Mouse (Mus musculus) spleen, postnatal 14 days (tissue): ENCODE data around the gene Adgrg6.

Experiments
- DNase-seq, 2 experiments: peaks; one replicate each; pipeline ENCODE4 v3.0.0; 2021 to 2022; ENCODE audit warnings: low spot score in 2 of 2

The Adgrg6 gene

DNA sequence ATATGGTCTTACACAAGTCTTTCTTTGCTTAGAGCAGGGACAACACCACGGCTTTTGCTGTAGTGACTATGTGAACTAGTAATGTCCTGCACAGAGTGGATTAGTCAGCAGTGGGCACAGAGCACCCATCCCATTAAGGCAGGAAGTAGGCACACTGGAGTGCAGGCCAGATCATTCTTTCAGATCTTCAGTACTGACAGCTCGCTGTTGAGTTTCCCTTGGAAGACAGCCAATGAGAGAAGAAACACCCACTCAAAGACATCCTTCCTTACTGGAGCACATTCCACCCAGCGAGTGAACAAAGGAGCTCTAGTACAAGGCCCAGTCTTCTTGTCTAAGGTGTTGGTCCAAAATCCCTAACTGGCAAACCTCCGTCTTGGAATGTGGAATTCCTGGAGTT, 53.6 kb downstream of the Adgrg6 start:
- DNase-seq = no peak

DNA sequence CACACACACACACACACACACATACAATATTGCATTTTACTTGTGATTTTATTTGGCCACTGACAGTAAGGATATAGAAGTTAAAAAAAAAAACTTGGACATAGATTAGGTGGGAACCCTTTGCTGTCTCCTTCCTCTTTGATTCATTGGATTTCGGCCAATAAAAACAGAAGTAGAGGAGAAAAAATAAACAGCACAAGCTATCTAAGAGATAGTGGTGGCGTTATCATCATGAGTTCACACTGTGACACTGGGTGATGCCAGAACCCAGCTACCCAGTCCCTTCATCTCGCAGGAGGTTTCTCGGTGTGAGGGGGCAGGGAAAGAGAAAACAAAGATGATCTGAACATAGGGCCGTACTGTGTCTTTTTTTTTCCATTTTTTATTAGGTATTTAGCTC, 62.2 kb downstream of the Adgrg6 start:
- no peak for DNase-seq

DNA sequence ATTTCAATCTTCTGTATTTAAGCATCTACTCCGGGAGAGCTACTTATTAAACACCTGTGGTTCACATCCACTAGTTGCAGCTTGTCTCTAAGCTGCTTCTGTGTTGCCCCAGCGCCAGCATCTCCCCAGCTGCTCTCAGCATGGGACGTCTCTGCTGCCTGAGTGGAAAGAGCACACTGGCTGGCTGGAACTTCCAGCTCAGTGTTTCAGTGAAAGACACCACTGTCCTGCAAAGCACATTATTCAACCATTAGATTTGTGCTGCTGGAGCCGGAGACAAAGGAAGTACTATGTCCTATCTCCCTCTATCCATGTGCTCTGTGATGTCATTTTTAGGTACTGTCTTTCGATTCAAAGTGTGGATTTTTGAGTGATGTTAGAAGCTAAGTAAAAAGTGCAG, 63.0 kb downstream of the Adgrg6 start:
- no peak for DNase-seq

DNA sequence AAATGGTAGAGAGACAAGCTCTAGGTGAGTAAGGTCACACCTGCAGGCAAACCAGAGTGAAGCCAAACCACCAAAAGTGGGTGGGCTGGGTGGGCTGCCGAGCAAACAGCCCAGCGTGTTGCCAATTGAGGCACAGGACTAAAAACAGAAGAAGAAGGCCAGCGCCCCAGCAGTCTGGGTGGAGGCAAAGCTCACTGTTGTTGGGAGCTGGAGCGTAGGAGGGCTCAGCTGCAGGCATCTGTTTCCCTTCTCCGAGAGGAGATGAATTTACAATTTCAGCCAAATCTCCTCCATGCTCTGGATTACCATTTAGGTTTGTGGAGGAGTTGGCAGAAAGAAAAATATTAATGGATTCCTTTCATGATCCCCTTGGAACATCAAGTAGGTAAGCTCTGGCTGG, 64.5 kb downstream of the Adgrg6 start:
- DNase-seq = no peak

DNA sequence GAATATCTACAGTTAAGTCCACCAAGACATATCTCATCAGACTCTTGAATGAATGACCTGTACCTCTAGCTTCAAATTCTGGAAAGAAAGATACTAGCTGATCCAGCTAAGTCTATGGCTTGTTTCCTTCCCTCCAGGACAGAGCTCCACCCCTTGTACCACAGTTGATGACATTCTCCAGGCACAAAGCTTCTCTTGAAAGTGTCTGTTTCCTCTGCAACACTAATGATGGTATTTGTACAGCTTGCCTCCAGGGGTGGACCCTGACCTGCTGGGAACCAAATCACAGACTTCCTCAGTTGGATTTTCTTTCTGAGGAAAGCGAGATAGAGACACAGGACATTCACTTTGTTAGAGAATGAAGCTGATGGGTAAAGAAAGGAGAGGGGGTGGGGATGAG, 69.1 kb downstream of the Adgrg6 start:
- no peak for DNase-seq

DNA sequence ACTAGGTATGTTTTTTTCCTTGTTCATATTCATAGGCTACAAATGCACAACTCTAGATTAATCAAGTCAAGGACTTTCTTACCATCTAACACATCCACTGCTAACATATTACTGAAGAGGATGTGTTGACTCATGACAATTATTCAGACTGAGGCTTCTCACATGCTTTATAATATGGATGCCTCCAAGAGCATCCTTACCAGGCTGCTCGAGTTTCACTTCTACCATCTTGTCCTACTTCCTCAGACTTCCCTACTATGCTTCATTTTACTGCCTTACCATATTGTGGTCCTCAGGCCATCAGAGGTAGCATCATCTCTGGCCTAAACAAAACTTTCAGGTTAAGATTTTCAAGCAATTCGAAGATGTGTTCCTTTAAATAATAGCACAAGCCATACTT, 69.8 kb downstream of the Adgrg6 start:
- no peak for DNase-seq

DNA sequence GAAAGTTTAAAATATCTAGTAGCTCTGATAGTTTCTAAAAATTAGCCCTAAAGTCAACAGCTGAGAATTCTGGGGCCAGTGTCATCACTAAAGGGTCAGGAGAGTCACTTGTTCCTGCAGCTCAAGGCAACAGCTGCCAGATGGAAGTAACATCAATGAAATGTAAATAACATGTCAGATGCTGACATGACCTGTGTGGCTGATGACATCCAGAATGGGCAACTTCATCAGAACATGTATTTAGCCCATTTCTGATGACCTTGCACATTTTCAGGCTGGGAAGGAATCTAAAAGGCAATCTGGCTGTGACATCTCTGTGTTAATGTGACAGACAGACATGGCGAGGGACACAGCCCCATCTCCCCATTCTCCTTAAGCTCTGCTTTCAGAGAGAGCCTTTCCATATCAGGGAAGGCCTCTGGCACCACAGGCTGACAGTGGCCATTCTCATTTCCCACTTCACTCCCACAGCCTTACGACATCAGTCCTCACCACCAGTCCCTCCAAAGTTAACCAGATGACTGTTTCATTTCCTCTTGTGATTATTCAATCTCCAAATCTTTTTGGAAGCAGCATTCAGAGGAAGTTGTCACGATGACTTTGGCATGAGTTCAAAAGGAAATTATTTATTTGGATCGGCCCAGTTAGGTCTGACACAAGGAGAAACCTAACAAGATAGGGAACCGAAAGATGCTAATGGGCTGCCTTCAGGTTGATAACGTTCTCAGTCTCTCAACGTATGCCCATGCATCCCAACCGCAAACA, 70.7 kb downstream of the Adgrg6 start:
- DNase-seq = no peak

DNA sequence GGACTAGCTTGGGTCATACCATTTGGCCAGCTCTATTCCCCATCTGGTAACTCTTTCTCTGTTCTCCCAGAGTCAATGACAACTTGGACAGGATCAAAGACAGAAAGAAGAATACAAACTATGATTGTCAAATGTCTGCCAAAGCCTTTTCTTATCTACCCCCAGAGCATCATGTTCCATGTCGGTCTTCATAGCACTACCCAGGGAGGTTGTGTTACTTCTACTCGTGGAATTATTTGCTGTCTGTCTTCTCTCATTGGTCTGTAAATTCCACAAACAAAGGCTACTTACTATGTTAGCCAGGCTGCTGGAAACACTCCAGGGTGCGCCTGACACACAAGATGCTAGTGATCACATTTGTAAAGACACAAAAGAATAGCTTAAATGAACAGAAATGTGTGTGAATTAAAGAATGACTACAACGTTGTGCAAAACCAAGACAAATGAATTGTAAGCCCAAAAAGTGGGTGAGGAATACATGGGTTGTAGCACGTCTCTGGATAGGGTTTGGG, 74.4 kb downstream of the Adgrg6 start:
- DNase-seq = no peak

DNA sequence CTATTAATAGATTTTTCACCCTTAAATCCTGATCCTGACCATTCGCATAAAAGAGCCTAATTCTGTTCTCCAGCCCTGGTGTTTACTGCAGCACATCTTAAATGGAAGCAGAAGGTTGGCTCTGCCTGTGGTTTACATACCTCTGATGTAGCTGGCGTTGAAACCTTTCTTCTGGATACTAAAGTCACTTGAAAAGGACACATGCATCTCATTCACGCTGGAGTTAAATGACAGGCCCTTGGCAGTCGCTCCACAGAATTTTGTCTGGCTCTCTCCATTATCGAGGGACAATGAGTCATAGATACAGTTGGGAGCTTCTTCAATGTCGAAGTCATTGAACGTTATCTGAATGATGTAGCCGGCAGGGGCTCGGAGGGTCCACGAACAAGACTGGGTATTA, 76.8 kb downstream of the Adgrg6 start:
- DNase-seq = no peak

DNA sequence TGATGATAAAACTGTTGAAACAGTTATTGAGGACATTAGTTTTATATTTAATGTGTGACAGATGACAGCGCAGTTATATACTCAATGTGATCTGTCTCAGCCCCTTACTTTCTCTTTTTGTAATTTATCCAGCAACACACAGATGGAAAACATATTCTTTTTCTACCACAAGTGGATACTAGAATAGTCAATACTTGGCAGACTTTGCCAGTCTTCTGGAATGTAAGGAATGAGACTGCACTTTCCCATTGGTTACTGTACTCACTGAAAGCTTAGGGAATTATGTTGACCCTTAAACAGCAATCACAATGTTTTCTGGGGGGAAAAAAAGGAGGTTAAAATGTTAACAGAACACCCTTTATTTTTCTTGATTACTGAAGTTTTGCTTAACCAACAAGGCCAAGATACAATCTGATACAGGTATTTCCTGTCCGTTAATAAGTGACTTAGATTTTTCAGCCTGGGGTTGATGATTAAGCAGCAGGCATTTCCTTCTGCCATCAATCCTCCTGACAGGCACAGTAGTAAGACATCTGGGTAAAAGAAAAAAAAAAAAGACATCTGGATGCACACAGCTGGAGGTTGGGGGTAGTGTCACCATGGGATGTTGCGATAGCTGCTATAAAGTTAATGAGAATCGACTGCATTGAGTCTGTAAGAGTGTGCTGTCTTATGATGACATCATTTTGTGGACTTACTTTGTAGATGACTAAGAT, 81.5 kb downstream of the Adgrg6 start:
- no peak for DNase-seq

DNA sequence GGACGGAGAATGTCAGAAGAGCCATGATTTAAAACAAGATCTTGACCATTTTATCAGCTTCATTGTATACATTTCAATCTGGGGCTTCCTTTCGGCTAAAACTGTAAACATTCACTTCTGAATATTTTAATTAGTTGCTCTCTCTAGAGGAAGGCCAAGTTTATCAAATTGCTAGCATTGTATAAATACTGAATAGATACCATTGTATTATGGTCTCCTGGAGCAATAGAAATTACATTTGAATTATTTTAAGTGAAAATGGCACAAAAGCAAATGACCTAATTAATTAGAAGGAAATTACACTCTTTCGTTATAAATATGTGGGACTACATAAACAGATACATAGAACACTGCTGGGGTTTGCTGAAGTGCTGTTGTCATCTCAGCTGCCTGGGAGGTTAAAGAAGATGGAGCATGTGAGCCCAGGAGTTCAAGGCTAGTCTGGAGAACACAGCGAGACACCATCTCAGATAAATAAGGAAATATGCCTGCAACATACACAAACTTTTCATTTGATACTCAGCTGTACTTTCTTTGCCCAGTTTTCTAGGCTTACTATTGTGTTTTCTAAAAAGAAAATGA, 84.4 kb downstream of the Adgrg6 start:
- no peak for DNase-seq

DNA sequence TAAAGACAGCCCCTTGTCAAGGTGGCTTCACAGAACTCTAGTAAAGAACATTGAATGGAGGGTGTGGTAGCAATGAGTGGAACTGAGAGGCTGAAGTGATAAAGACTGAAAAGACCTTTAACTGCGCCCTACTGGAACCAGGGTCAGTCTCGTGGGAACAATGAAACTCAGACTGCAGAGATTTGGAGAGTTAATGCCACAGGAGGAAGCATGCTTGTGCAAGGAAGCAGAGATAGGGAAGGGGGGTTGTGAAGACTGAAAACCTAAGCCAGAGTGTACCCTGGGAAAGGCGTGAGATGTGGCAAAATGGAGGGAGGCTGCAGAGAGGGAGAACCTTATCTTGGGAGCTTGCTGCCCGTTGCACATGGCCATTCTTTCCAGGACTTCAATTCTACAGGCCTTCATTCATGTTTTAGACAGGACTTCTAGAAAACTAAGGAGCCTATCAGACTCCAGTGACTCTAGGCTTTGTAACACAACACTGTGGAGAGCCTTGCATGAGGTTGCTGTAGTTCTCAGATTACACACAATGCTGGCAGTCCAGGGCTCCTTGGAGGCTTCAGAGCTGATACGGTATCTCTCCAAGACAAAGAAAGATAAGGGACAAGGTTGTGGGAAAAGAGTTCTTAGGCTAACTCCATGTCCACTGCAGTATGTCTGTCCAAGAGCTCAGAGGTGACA, 85.1 kb downstream of the Adgrg6 start:
- DNase-seq = no peak

DNA sequence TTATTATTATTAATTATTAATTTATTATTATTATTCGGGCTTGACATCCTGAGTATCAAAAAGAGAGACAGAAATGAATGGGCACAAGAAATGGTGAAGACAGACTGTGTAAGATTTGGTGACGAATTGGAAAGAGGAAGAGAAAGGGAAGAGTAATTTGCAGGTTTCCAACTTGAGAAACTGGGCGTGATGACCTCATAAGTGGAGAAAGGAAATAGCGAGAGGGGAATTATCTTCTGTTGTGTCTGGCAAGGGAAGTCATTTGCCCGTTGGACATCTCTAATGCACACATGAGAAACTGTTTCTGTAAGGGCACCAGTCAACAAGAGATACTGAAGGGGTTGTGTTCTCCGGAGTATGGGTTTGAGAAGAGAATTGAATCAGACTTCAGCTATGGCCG, 85.6 kb downstream of the Adgrg6 start:
- DNase-seq = no peak

DNA sequence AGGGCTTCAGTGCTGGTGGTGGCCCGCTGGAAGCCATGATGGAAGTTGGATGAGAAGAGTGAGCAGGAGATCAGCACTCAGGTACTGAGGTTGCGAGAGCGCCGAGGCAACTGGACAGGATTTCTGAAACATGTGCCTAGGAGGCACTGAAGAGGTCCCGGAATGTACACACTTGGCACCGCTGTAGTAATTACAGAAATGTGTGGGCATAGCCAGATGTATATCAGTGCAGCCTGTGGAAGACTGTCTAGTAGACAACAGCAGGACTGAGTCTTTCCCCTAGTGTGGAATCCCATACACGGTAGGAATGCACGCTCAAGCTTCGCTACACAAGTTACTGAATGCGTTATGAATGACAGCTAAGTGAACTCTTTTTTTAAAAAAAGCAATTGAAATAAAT, 86.1 kb downstream of the Adgrg6 start:
- DNase-seq = no peak

DNA sequence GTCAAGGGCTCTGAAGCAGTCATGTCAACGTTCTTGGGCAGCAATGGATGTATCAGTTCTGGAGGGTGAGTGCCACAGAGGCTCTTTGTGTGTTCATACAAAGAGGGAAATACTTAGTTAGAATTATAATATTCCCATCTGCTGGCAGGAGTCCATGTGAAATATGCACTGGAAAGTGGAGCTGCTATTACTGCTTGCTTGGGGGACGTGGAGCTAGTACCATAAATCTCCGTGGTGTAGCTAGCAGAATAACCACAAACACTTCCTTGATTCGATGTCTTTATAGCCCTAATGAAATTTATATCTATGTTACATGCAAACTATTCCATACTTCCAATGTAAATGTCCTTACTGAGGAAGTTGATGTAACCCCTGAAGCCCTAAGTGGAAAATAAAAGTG, 91.0 kb downstream of the Adgrg6 start:
- DNase-seq = no peak

DNA sequence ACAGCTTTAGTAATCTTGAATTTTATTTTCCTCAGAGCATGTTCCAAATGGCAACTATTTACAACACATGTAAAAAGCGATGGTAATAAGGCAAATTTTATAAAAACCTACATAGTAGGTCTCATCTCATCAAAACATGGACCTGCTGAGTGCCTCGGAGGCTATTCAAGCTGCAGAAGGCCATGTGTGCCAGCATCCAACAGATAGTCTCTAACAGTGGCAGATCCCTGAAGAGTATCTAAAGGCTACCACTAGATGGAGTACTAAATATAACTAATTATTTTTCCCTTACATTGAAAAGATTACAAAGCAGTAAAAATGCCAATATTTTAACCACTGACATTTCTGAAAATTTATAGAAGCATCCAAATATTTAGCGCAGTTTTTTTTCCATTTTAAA, 93.6 kb downstream of the Adgrg6 start:
- no peak for DNase-seq

DNA sequence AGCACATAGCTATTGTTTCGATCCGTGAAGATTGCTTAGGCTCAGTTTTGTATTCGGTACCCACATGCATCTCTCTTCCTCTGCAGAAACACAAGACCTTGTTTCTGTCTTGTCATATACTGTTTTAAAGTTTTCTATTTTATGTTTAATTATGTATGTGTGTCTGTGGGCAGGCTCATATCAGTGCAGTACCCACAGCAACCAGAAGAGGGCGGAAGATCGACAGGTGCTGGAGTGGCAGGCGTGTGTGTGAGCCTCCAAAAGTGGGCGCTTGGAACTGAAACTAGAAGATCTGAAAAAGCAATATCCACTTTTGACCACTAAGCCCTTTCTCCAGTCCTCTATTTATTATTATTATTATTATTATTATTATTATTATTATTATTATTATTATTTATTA, 95.4 kb downstream of the Adgrg6 start:
- DNase-seq = no peak

DNA sequence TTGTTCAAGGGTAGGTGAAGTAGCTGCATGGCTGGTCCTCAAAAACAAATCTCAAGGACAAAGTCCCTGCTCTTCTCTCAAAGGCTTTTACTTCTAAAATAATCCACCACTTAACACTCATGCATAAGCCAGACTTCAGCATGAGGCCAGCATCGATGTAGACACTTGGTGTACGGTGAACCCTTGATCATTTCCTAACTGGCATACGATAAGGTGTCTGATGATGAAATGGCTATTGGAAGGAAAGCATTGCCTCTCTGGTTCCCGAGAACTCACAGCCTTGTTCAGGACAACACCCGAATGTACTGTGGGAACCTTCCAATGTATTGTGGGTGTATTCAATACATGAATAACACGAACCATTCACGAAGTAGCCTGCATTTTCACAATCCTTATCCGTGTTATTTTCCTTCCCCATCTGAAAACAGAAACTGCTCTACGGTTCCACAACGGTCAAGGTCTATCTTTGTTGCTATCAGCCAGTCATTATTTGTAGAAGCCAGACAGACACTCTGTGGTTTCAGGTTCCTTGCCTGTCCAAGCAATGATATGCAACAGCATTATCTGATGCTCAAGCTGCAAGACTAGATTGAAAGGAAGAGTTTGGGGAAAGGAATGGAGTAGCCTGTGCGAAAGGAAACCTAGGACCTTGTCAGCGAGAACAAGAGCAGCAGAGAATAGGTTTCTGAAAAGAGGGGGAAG, 99.7 kb downstream of the Adgrg6 start:
- DNase-seq = no peak

DNA sequence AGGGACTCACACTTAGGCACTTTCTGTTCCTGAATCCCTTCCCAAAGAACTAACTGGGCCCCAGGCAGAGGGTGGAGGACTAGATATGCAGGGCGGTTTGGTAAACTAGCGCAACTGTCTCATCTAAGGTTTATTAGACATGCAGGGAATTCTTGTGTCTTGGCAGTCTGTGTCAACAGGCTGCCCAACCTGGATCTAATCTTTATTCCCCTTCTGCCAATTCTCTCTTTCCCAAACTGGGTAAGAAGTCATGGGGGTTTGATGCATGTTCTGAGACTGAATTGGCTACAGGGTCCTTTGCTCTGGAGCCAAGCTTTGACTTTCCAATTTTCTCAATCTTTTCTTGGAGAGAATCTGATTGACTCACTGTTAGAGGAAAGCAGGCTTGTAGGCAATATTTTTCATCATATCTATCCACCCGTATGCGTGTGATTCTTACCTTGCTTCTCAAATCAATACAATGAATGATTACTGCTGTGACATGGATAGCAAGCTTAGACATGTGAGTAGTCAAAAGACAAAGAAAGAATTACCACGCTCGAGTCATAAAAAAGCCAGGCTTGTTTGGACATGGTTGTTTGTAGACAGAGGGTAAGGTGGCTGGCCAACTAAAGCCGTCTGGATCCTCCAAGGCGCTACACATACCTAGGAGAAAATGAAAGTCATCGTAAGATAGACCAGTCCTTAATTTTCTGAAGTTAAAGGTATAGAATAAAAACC, 104.4 kb downstream of the Adgrg6 start:
- DNase-seq = no peak

DNA sequence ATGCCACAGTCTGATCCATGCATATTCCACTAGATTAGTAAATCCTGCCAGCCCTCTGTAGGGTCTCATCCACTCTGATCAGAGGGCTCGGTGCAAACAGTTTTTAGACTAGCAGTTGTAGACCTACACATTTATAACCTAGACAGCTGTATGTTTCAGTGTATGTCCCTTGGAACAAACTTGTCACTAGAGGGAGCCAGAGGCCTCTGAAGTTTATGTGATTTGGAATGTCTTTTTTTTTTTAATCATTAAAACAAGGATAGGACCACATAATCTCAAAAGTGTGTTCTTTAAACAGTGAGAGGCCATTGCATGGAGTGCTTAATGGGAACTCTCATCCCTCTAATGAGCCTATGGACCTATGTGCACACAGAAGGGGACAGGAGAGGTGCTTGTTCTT, 141.4 kb downstream of the Adgrg6 start:
- no peak for DNase-seq

DNA sequence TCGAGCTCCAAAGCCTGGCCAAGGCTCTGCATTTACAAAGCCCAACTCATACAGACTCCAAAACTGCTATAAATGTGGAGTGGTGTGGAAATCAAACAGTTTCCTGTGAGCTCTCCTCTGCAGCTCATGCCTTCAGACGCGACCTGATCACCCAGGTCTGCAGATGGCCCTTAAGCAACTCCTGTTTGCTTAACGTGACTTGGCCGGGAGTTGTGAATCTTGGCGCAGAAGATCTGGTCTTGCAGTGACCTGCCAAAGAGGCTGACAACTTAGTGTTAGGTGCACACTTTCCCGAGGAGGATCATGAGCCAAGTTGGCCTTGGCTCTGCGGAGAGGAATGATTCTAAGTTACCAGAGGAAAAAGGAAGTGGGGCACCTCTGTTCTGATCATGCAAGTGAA, 143.7 kb downstream of the Adgrg6 start:
- no peak for DNase-seq
